Mouse (Mus musculus) E14TG2a.4 (cell line): ENCODE results near the gene Tmem131l.

Experiments
- CTCF ChIP-seq: conservative IDR thresholded peaks from 2 replicates; pipeline ENCODE4 v1.5.1; 2014; ENCODE audit warnings: low read length
- NANOG ChIP-seq: IDR thresholded peaks from 2 replicates; pipeline ENCODE4 v1.6.1; 2014; ENCODE audit warnings: borderline replicate concordance, low read length, mixed read lengths

GRCm38 (mm10) chr3:83980231-83980872 is 59.6 kb downstream of the Tmem131l start:
- TF ChIP-seq CTCF = 0 out of 2 replicates have a peak, but pooled peaks have one; percentile 6
- peak; percentile 47 for TF ChIP-seq NANOG
